23 mouse cellular contexts compared by ENCODE assay signal in genomic region chr19:15495532-15495931, GRCm38 (mm10).
DNase-seq lines count a peak whose midpoint lies in the region; TF ChIP-seq lines count a peak whose summit lies in the region.
"Had no signal": no experiment of that assay in that cellular context is flagged by ENCODE, and none has a peak within 500 bp of the region (broad histone marks: within the 10 kb centered on the region; RNA-seq: fewer than 3 reads in every experiment).

No protein-coding gene starts in this region.

- no peaks in the 10 kb centered on the region for H3K27me3 ChIP-seq in heart, embryonic 10.5 days (ENCODE audit: insufficient read depth, poor library complexity, severe bottlenecking)
- H3K27me3 ChIP-seq: CH12.LX had no signal

- no peaks in the 10 kb centered on the region for H3K9me3 ChIP-seq in ES-E14 (ENCODE audit: control insufficient read depth, insufficient read depth, low read depth, low read length)
- H3K9me3 ChIP-seq in heart, embryonic 10.5 days: no peaks in the 10 kb centered on the region
- H3K9me3 ChIP-seq: G1E had no signal

- no peaks in the 10 kb centered on the region for H3K36me3 ChIP-seq in ES-E14 (ENCODE audit: control insufficient read depth, insufficient read depth, low read length, poor library complexity, severe bottlenecking)
- no peaks in the 10 kb centered on the region for H3K36me3 ChIP-seq in heart, embryonic 10.5 days
- H3K36me3 ChIP-seq: G1E had no signal

- DNase-seq in ES-CJ7 (ENCODE audit: low read depth, low spot score) (peak; percentile 79), ES-E14 (ENCODE audit: low read depth, low spot score) (peak; percentile 40), R1 (ENCODE audit: low read depth, low spot score) (peak; percentile 85), ZHBTc4 (ENCODE audit: low read depth, low spot score) (peak; percentile 74)
- DNase-seq in heart, embryonic 10.5 days (ENCODE audit: low spot score): no peak
- DNase-seq in frontal cortex, adult 2 months (ENCODE audit: extremely low spot score in 1 of 2, low spot score in 1 of 2): no peak
- DNase-seq in urinary bladder, adult 18-20 months (ENCODE audit: low spot score in 2 of 2): no peak
- DNase-seq in embryo, embryonic 11 days: no peak
- DNase-seq: adrenal gland, adult 2 months; adrenal gland, adult 8-10 months; adrenal gland, postnatal 10 days; adrenal gland, postnatal 14 days; adrenal gland, postnatal 25 days; adrenal gland, postnatal 36 days; B cell, adult 2 months; cerebellum, adult 11 months; cerebellum, adult 11-12 months; cerebellum, adult 18-20 months; cerebellum, adult 2 months; cerebellum, adult 8-10 months; cerebellum, adult 9-10 months had no signal

- 79% methylated on average over 1 of the region's 1 CpGs for WGBS in heart, embryonic 10.5 days

- H3K27ac ChIP-seq in ES-E14 (ENCODE audit: insufficient read depth, low read depth, low read length, poor library complexity, severe bottlenecking): no peak overlapping the region; the same call in 1 of the 2 replicates
- H3K27ac ChIP-seq in heart, embryonic 10.5 days: no peak overlapping the region

- H3K9ac ChIP-seq in ES-E14 (ENCODE audit: insufficient read depth, low read depth, low read length, poor library complexity, severe bottlenecking): no peak overlapping the region

- no peak overlapping the region for H3K4me3 ChIP-seq in ES-E14 (ENCODE audit: insufficient read depth in 1 of 2, low read depth in 1 of 2, low read length in 2 of 2, poor library complexity in 1 of 2, severe bottlenecking in 1 of 2)
- H3K4me3 ChIP-seq in heart, embryonic 10.5 days: no peak overlapping the region

- in situ Hi-C loops in ES-E14 (cut with MboI; ENCODE audit: low sequenced_read_pairs in 2 of 2, unreplicated experiment in 2 of 2): no loop called here

- peaks cover 2% of the 10 kb centered on the region in 2 experiments; a peak in 3 of 4 replicates for H3K4me1 ChIP-seq in ES-E14 (ENCODE audit: control insufficient read depth in 2 of 2, insufficient read depth in 2 of 2, low read length in 2 of 2, poor library complexity in 1 of 2)
- no peaks in the 10 kb centered on the region for H3K4me1 ChIP-seq in heart, embryonic 10.5 days

TF ChIP-seq in ES-E14, 5 proteins besides CTCF, POLR2A, EP300 and RAD21:
- no peak for TF ChIP-seq ZNF384 (IDR thresholded peaks at IDR 0.05; ENCODE audit: low read depth, low read length)
- TF ChIP-seq MAFK (IDR thresholded peaks at IDR 0.05; ENCODE audit: insufficient read depth, low read depth, low read length): no peak
- TF ChIP-seq HCFC1 (IDR thresholded peaks at IDR 0.05; ENCODE audit: borderline replicate concordance, insufficient read depth, low read length): no peak
- no peak for TF ChIP-seq CHD2 (IDR thresholded peaks at IDR 0.05; ENCODE audit: low read depth, low read length)
- no peak for TF ChIP-seq ZC3H11A (IDR thresholded peaks at IDR 0.05; ENCODE audit: borderline replicate concordance, low read depth, low read length)

Comparison
In these comparisons a context has a peak if more than half of its experiments do, and no peak if none do; other contexts are left out.
1. DNase-seq: peak in ES-CJ7 (single experiment), ES-E14 (single experiment), R1 (single experiment) and ZHBTc4 (single experiment); none in heart, embryonic 10.5 days (single experiment), frontal cortex, adult 2 months (0 of 2), urinary bladder, adult 18-20 months (0 of 2) and embryo, embryonic 11 days (single experiment).